Mouse (Mus musculus) embryonic facial prominence, embryonic 15.5 days (tissue): ENCODE results near the gene Cenpv. TPM values are rescaled to one million over a fixed set of nuclear protein-coding genes. Genes with fewer than 3 reads are reported as not detected.

Experiments used
- ATAC-seq: fragments of 200-750 bp; cut with Nextera tagmentation; 2 replicates; pipeline ENCODE4 v1.8.0; 2017; ENCODE audit warnings: low read depth, moderate TSS enrichment; ENCODE audit not compliant: insufficient number of reproducible peaks, low FRiP score, low TSS enrichment
- H3K27ac ChIP-seq: fragments of 300-500 bp; sonication (generic); replicated peaks from 2 replicates; pipeline ENCODE4 v1.5.1; 2015; ENCODE audit warnings: mild to moderate bottlenecking, inconsistent platforms
- H3K27me3 ChIP-seq: fragments of 300-500 bp; sonication (generic); 2 replicates; pipeline ENCODE4 v1.6.1; 2015; ENCODE audit warnings: inconsistent platforms
- H3K36me3 ChIP-seq: fragments of 300-500 bp; sonication (generic); 2 replicates; pipeline ENCODE4 v1.6.1; 2015; ENCODE audit warnings: mild to moderate bottlenecking, inconsistent platforms
- H3K4me1 ChIP-seq: fragments of 300-500 bp; sonication (generic); 2 replicates; pipeline ENCODE4 v1.6.1; 2015; ENCODE audit warnings: inconsistent platforms
- H3K4me2 ChIP-seq: fragments of 300-500 bp; sonication (generic); replicated peaks from 2 replicates; pipeline ENCODE4 v1.6.1; 2015; ENCODE audit warnings: mild to moderate bottlenecking, inconsistent platforms
- H3K4me3 ChIP-seq: fragments of 300-500 bp; sonication (generic); replicated peaks from 2 replicates; pipeline ENCODE4 v1.5.1; 2015; ENCODE audit warnings: mild to moderate bottlenecking, inconsistent platforms
- H3K9ac ChIP-seq: fragments of 300-500 bp; sonication (generic); 2 replicates; pipeline ENCODE4 v1.6.1; 2015; ENCODE audit warnings: inconsistent platforms
- H3K9me3 ChIP-seq: fragments of 300-500 bp; sonication (generic); replicated peaks from 2 replicates; pipeline ENCODE4 v1.6.1; 2016; ENCODE audit warnings: inconsistent platforms
- WGBS: fragments of 180-500 bp; shearing (Covaris S2); methylation state at CpG from one replicate; pipeline ENCODE4 v1.1.7; 2015; 5-methylcytosine and 5-hydroxymethylcytosine counted together
- polyA plus RNA-seq: library from polyadenylated mRNA; unstranded; fragments of >200 nt; fragmentation: Nextera tagmentation; extraction: Ambion mirVana; gene quantifications from 2 replicates; pipeline ENCODE4 v1.2.1, GENCODE M21; 2015

Gene Cenpv
- polyA plus RNA-seq, result 29.0 and 32.0 TPM in 2 replicates

DNA sequence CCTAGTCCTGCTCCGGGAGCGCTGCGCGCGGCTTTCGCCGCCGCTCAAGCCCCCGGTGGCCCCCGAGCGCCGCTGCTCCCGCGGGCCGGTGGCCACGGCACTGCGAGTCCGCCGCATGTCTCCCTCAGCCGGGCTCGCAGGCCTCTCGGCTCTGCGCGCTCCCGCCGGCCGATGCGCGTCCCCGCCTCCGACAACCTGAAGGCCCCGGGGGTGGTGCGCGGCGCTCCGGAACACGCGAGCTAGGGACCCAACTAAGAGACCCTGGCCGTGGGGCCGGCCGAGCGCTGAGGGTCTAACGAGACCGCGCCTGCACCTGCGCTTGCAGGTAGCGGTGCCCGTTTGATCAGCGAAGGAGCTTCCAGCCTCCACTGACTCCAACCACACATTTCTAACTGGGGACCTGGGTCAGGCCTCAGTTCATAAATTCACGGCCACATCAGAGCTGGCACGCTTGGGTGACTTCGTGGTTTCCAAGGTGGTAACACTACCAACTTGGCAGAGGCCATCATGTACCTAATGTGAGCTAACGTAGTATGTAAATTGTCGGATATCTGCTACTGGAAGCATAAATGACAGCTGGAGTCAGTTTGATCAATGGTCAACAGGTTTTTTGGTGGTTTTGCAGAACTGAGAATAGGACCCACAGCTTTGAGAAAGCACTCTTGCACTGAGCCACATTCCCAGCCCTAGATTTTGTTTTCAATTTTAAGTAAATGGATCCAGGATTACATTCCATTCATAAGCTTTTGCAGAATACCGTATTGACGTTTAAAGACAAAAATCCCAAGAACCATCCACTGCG lies at the start of gene Cenpv:
Gene Cenpv (minus strand): TSS at position 173 of the 802 bp plus-strand sequence.
- WGBS, result 3% methylated on average over 57 of the region's 57 CpGs
- Histone ChIP-seq H3K27ac (peak within 1 kb of the TSS; percentile 48; the same call in 1 of the 2 replicates), H3K9ac (peak within 1 kb of the TSS; percentile 82), H3K36me3 (no peaks in the 10 kb centered on the region), H3K9me3 (no peaks in the 10 kb centered on the region), H3K4me1 (peaks cover 9% of the 10 kb centered on the region; the same call in 1 of the 2 replicates), H3K27me3 (peaks cover 10% of the 10 kb centered on the region), H3K4me3 (peak within 1 kb of the TSS; percentile 73), H3K4me2 (peak within 1 kb of the TSS; percentile 93)
- peak; percentile 64 for ATAC-seq

DNA sequence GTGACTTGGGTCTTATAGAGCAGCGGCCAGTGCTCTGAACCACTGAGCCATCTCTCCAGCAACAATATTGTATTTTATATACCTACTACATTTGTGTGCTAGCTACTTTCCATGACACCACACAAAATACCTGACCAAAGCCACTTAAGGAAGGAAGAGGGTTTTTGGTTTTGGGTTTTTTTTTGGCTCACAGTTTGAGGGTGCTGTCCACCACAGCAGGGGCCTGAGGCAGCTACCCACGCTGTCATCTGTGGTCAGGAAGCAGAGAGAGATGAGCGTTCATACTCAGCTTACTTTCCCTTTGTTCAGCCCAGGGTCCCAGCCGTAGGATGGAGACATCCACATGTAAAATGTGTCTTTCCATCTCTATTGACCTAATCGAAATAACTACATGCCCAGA lies 48.0 kb upstream of the Cenpv start:
- Histone ChIP-seq H3K27ac (no peak overlapping the region), H3K9me3 (no peaks in the 10 kb centered on the region), H3K4me1 (0 out of 2 replicates have a peak, but pooled peaks cover under 1% of the 10 kb centered on the region), H3K4me3 (no peak overlapping the region), H3K4me2 (no peak overlapping the region), H3K9ac (no peak overlapping the region), H3K36me3 (no peaks in the 10 kb centered on the region), H3K27me3 (no peaks in the 10 kb centered on the region)
- WGBS, result 82% methylated on average over 5 of the region's 5 CpGs
- ATAC-seq, result no peak

DNA sequence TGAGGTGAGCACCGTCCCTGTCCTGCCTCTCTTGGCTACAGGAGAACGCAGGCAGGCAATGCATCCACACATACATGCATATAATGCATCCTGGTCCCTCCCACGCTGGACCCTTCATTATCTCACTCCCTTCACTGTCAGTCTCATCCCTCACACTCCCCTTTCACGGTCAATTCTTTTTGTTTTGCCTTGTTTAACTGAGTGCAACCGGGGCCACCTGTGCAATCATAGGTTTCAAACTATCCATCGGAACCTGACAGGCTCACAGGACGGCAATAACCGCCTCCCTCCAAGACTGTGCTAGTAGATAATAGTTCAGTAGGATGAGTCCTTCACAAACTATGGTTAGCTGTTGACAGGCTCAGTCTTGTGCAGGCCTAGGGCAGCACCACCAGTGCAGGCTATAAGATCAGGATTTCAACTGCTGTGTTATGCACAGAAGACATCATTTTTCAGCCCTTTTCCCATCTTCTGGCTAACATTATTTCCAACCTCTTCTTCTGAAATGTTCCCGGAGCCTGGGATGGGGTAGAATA lies 45.7 kb upstream of the Cenpv start:
- H3K27me3 ChIP-seq, result no peaks in the 10 kb centered on the region
- ATAC-seq, result no peak
- H3K4me3 ChIP-seq, result no peak overlapping the region
- no peak overlapping the region for H3K27ac ChIP-seq
- H3K9ac ChIP-seq, result no peak overlapping the region
- H3K36me3 ChIP-seq, result no peaks in the 10 kb centered on the region
- no peaks in the 10 kb centered on the region for H3K4me1 ChIP-seq
- no peaks in the 10 kb centered on the region for H3K9me3 ChIP-seq
- 77% methylated on average over 9 of the region's 9 CpGs for WGBS
- no peak overlapping the region for H3K4me2 ChIP-seq

DNA sequence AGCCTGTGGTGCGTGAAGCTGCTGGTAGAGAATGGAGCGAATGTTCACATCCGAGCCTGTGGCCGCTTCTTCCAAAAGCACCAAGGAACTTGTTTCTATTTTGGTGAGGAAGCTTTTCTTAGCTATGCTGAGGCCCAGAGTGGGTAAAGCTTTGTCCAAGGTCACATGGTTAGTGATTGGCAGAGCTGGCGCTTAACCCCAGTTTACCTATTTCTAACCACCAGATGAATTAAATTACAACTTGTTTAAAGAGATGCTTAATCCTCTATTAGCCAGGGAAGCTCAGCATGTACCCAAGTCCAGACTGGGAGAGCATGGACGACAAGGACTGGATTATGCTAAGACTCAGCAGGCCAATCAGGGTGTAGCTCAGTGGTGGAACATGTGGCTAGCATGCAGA lies 44.0 kb upstream of the Cenpv start:
- no peaks in the 10 kb centered on the region for H3K4me1 ChIP-seq

DNA sequence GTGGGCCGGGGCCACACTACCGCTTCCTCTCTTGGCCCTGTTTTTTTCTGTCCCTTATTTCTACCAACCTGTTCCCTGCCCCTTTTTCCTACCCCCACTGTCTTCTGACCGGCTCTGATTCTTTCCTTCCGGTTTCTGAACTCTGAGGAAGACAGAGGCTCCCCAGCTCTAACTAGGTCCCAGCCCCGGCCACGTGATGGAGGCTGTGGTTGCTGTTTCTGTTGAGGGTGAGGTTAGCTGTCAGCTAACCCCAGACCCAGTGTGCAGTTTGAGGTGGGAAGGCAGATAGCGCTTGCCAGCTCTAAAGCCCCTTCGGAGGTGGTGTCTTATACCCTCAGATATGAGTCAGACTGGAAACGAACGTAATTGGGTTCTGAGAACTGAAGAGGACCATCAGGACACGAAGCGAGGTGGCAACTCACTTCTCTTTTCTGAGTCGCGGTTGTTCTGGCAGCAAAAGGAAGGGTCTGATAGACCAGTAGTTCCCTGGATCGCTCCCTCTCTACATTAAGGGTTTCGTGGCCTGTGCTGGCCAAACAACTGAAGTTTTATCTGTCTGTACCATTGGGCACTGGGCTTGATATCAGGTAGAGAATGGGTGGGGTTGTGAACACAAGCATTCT lies 37.6 kb upstream of the Cenpv start:
- no peak overlapping the region for H3K27ac ChIP-seq
- peaks cover 16% of the 10 kb centered on the region for H3K4me1 ChIP-seq
- ATAC-seq, result no peak
- H3K9ac ChIP-seq, result 0 out of 2 replicates have a peak overlapping the region, but pooled peaks have one; percentile 35
- H3K9me3 ChIP-seq, result no peaks in the 10 kb centered on the region
- H3K36me3 ChIP-seq, result no peaks in the 10 kb centered on the region
- H3K4me2 ChIP-seq, result peak overlapping the region; percentile 99
- H3K4me3 ChIP-seq, result peak overlapping the region; percentile 56
- no peaks in the 10 kb centered on the region for H3K27me3 ChIP-seq
- 57% methylated on average over 16 of the region's 16 CpGs for WGBS

More for the DNA sequence above, 44.0 kb upstream of the Cenpv start:
- no peak for ATAC-seq
- Histone ChIP-seq H3K9me3 (no peaks in the 10 kb centered on the region), H3K4me3 (no peak overlapping the region), H3K4me2 (no peak overlapping the region), H3K9ac (no peak overlapping the region), H3K27ac (no peak overlapping the region), H3K27me3 (no peaks in the 10 kb centered on the region), H3K36me3 (no peaks in the 10 kb centered on the region)
- WGBS, result 76% methylated on average over 6 of the region's 6 CpGs

DNA sequence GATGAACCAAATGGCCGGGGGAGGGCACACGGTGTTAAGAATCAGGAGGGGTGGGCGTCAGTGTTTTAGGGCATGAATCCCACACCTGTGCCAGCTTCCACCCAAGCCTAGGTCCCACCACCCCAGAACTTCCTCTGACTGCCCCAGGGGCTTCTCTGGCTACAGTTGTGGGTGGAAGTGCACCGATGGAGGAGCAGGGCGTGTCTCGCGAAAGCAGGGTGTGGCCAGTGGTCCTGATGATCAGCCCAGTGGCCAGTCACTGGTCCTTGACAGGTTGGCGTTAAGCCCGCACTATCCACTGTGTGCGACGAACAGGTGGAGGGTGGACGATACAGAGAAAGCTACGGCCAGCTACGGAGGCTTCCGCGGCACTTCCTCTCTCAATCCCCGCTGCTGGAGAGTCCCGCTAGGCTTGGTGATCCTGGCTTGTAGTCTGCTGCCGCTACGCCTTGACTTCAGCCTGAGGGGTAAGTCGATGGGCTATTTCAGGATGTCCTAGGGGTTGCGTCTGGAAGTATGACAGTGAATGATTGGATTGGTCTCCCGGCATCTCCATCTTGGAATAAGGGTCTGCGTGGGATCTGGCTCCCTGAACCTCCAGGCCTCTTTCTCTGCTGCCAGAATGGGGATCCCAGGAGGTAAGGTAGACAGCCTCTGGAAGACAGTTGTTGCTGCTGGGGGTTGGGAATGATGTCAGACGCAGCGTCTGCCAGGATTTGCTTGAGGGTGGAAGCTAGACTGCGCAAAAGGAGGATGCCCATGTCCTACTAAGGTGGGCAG lies 36.8 kb upstream of the Cenpv start:
- no peak overlapping the region for H3K27ac ChIP-seq
- peak; percentile 41 for ATAC-seq
- no peaks in the 10 kb centered on the region for H3K27me3 ChIP-seq
- no peaks in the 10 kb centered on the region for H3K36me3 ChIP-seq
- H3K9ac ChIP-seq, result peak overlapping the region; percentile 35
- peak overlapping the region; percentile 99 for H3K4me2 ChIP-seq
- no peaks in the 10 kb centered on the region for H3K9me3 ChIP-seq
- 5% methylated on average over 27 of the region's 27 CpGs for WGBS
- H3K4me1 ChIP-seq, result peaks cover 16% of the 10 kb centered on the region
- H3K4me3 ChIP-seq, result peak overlapping the region; percentile 56

DNA sequence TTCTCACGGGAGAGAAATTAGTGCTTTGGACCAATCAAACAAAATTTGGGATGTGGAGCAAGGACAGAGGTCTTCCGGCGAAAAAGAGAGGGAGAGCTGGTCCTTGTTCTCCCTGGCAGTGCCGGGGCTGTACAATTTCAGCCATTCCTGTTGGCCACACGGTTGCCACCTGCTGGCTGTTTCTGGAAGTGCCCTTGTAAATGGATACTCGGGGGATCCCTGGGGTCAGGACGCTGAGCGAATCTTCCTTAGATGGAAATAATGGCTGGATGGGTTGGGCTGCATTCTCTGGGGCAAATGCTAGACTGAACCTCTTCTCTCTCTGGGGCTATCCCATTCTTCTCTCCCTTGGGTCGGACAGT lies 36.2 kb upstream of the Cenpv start:
- Histone ChIP-seq H3K27ac (no peak overlapping the region), H3K27me3 (no peaks in the 10 kb centered on the region), H3K36me3 (no peaks in the 10 kb centered on the region), H3K9me3 (no peaks in the 10 kb centered on the region), H3K4me3 (peak overlapping the region; percentile 56), H3K4me1 (peaks cover 16% of the 10 kb centered on the region), H3K4me2 (peak overlapping the region; percentile 99), H3K9ac (peak overlapping the region; percentile 35; the same call in 1 of the 2 replicates)
- ATAC-seq, result peak; percentile 69
- 2% methylated on average over 9 of the region's 9 CpGs for WGBS

DNA sequence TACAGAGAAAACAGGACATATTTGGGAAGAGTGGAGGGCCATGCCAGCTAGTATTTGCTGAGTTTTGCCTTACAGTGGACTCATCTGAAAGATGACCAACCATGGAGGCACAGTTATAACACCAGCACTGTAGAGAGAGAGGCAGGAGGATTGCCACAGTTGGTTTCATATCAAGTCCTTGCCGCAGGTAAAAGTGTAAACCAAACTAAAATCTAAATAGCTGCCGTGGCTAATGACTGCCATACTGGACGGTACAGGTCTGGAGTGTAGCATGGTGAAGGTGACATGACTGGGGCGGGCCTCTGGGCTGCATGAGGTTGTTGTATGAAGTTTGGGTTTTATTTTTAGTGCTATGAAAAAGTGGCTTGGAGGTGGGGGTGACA lies 35.6 kb upstream of the Cenpv start:
- WGBS, result 82% methylated on average over 4 of the region's 4 CpGs
- no peaks in the 10 kb centered on the region for H3K9me3 ChIP-seq
- H3K36me3 ChIP-seq, result no peaks in the 10 kb centered on the region
- no peak overlapping the region for H3K27ac ChIP-seq
- ATAC-seq, result no peak
- no peak overlapping the region for H3K4me3 ChIP-seq
- no peaks in the 10 kb centered on the region for H3K27me3 ChIP-seq
- no peak overlapping the region; the same call in 1 of the 2 replicates for H3K4me2 ChIP-seq
- no peak overlapping the region for H3K9ac ChIP-seq
- peaks cover 16% of the 10 kb centered on the region for H3K4me1 ChIP-seq

DNA sequence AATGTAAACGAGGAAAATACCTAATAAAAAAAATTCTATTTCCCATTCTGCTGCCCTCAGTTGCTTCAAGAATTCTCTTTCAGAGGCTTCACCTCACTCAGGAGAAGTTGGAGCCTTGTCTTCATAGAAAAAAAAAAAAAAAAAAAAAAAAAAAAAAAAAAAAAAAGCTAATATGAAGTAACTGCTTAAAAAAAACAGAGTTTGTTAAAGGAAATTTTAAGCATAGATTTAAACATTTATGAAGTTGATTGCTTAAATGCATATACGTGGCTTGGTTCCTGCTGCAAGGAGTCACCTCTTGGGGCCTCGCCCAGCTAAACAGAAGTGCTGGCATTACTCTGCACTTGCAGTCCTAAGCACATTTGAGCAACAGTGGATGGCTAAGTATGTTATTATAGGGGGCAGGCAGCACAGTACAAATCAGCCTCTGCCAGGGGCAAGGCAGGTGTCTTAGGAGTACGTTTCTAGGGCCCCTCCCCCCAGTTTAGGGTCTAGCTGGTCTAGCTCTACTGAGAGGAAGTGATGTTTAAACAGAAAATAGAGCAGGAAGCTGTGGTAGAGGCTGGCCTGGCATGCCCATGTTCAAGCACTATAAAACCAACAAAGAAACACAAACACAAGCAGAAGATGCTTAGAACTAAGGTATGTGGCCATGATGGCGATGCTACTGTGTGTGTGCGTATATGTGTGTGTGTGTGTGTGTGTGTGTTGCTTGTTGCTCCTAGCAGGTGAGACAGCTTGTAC lies 35.1 kb upstream of the Cenpv start, which contains the start of gene Trpv2:
Gene Trpv2 (plus strand): TSS at position 528 of the 744 bp plus-strand sequence.
- 73% methylated on average over 6 of the region's 6 CpGs for WGBS
- H3K27me3 ChIP-seq, result no peaks in the 10 kb centered on the region
- no peaks in the 10 kb centered on the region for H3K9me3 ChIP-seq
- peak within 1 kb of the TSS; percentile 99 for H3K4me2 ChIP-seq
- ATAC-seq, result no peak
- H3K27ac ChIP-seq, result no peak within 1 kb of the TSS
- peak within 1 kb of the TSS; percentile 56 for H3K4me3 ChIP-seq
- H3K9ac ChIP-seq, result no peak within 1 kb of the TSS
- H3K36me3 ChIP-seq, result no peaks in the 10 kb centered on the region
- H3K4me1 ChIP-seq, result peaks cover 16% of the 10 kb centered on the region

DNA sequence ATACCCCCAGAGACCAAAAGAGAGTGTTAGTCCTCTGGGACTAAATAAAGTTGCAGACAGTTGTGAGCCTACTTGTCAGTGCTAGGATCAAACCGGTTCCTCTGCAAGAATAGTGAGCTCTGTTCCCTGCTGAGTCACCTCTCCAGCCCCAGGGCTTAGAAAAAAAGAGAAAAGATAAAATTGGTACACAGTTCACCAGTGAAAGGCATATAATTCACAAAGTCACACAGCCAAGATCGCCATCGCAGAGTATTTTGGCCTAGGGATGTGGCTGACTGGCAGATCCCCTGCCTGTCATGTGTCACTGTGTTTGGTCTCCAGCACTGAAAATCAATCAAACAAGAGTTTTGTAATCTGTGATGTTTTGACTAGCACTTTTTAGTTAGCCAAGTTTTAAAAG lies 29.2 kb upstream of the Cenpv start:
- no peak for ATAC-seq
- WGBS, result 42% methylated on average over 3 of the region's 3 CpGs
- H3K4me1 ChIP-seq, result no peaks in the 10 kb centered on the region

More for the DNA sequence above, 29.2 kb upstream of the Cenpv start:
- no peak overlapping the region for H3K4me3 ChIP-seq
- H3K9me3 ChIP-seq, result no peaks in the 10 kb centered on the region
- no peak overlapping the region for H3K9ac ChIP-seq
- no peaks in the 10 kb centered on the region for H3K36me3 ChIP-seq
- H3K27ac ChIP-seq, result no peak overlapping the region
- no peaks in the 10 kb centered on the region for H3K27me3 ChIP-seq
- H3K4me2 ChIP-seq, result no peak overlapping the region
